Mouse (Mus musculus) heart, embryonic 14.5 days (tissue): ENCODE data around the gene Arhgef3. TPM values are rescaled to one million over a fixed set of nuclear protein-coding genes. Genes with fewer than 3 reads are reported as not detected.

ENCODE experiments used
- ATAC-seq: fragments of 200-750 bp; cut with Nextera tagmentation; 2 replicates; pipeline ENCODE4 v1.8.0; 2017; ENCODE audit warnings: low read depth, moderate TSS enrichment; ENCODE audit not compliant: insufficient number of reproducible peaks, insufficient read depth, low FRiP score
- H3K27ac ChIP-seq, 2 experiments: fragments of 200-500 bp in 1 of 2; fragments of 300-500 bp in 1 of 2; sonication (generic) in 1 of 2; replicated peaks in 1 of 2; 2 replicates each; pipeline ENCODE4 v1.5.1; 2012 to 2014; ENCODE audit warnings: low read depth in 2 of 2, low read length in 2 of 2, control low read depth in 1 of 2, mild to moderate bottlenecking in 1 of 2, mixed read lengths in 1 of 2; ENCODE audit not compliant: control insufficient read depth in 1 of 2, insufficient read depth in 1 of 2
- H3K27me3 ChIP-seq: fragments of 300-500 bp; sonication (generic); 2 replicates; pipeline ENCODE4 v1.6.1; 2014; ENCODE audit warnings: mild to moderate bottlenecking, low read length, control low read depth; ENCODE audit not compliant: control insufficient read depth, insufficient read depth
- H3K36me3 ChIP-seq: fragments of 300-500 bp; sonication (generic); 2 replicates; pipeline ENCODE4 v1.6.1; 2014; ENCODE audit warnings: mild to moderate bottlenecking, control low read depth, low read length, mixed read lengths; ENCODE audit not compliant: control insufficient read depth, insufficient read depth
- H3K4me1 ChIP-seq, 2 experiments: fragments of 200-500 bp in 1 of 2; fragments of 300-500 bp in 1 of 2; sonication (generic) in 1 of 2; 2 replicates each; pipeline ENCODE4 v1.6.1; 2012 to 2014; ENCODE audit warnings: low read length in 2 of 2, control low read depth in 1 of 2, mixed read lengths in 1 of 2; ENCODE audit not compliant: control insufficient read depth in 2 of 2, insufficient read depth in 2 of 2
- H3K4me2 ChIP-seq: fragments of 300-500 bp; sonication (generic); 2 replicates; pipeline ENCODE4 v1.6.1; 2014; ENCODE audit warnings: mild to moderate bottlenecking, low read length
- H3K4me3 ChIP-seq, 2 experiments: fragments of 200-500 bp in 1 of 2; fragments of 300-500 bp in 1 of 2; sonication (generic) in 1 of 2; 2 replicates each; pipeline ENCODE4 v1.5.1; 2012 to 2014; ENCODE audit warnings: low read length in 2 of 2, mild to moderate bottlenecking in 2 of 2, control low read depth in 1 of 2, low read depth in 1 of 2, moderate library complexity in 1 of 2; ENCODE audit not compliant: control insufficient read depth in 1 of 2, insufficient read depth in 1 of 2
- H3K9ac ChIP-seq: fragments of 300-500 bp; sonication (generic); 2 replicates; pipeline ENCODE4 v1.6.1; 2014; ENCODE audit warnings: mild to moderate bottlenecking, low read length
- H3K9me3 ChIP-seq: fragments of 300-500 bp; sonication (generic); 2 replicates; pipeline ENCODE4 v1.6.1; 2016; ENCODE audit warnings: low read length, control low read depth; ENCODE audit not compliant: control insufficient read depth
- WGBS: fragments of 180-500 bp; shearing (Covaris S2); extraction: QIAGEN DNeasy Blood & Tissue Kit; methylation state at CpG from one replicate; pipeline ENCODE4 v1.1.7; 2014; 5-methylcytosine and 5-hydroxymethylcytosine counted together
- polyA plus RNA-seq: library from polyadenylated mRNA; unstranded; fragments of >200 nt; fragmentation: Nextera tagmentation; extraction: Ambion mirVana; gene quantifications from 2 replicates; pipeline ENCODE4 v1.2.1, GENCODE M21; 2014

Gene Arhgef3
- polyA plus RNA-seq, 1 experiment from 2014 or later, result 15.4 TPM

DNA sequence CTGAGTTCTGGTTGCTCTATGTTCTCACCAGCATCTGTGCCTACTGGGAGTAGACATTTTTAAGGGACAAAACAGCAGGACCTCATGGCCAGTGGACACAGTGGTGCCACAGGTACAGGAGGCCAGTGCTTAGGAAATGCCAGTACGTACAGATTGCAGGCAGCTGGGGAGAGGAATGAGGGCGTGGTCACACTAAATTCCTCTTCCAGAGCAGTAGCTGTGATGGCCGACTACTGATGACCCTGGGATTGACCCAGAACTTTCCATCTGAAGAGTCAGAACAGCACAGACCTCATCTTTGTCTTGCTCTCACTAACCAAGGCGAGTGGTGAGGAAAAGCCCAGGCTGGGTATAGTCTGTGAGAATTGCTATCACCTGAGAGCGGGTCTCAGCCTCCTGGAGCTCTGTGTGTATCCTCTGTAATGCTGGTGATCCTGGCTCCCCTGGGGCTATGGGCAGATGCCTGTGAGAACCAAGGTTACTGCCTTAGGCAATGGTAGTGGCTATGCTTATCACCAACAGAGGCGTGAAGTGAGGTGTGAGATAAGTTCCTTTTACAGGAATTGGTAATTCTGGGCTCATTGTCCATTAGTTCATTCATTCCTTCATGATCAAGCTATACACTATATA, 35.4 kb downstream of the Arhgef3 start:
- H3K4me2 ChIP-seq, result no peak overlapping the region
- no peaks in the 10 kb centered on the region for H3K27me3 ChIP-seq
- no peak for ATAC-seq
- H3K9me3 ChIP-seq, result no peaks in the 10 kb centered on the region
- H3K27ac ChIP-seq, result peak overlapping the region; percentile 63 to 68
- no peak overlapping the region for H3K9ac ChIP-seq
- H3K36me3 ChIP-seq, result no peaks in the 10 kb centered on the region
- 33% methylated on average over 6 of the region's 6 CpGs for WGBS
- no peak overlapping the region for H3K4me3 ChIP-seq
- H3K4me1 ChIP-seq, result peaks cover 40 to 52% of the 10 kb centered on the region in 2 experiments

GRCm38 (mm10) chr14:27151432-27151831, 36.7 kb downstream of the Arhgef3 start:
- peak; percentile 86 for ATAC-seq
- no peaks in the 10 kb centered on the region for H3K27me3 ChIP-seq
- H3K27ac ChIP-seq, result peak overlapping the region; percentile 91 to 94
- no peak overlapping the region for H3K4me3 ChIP-seq
- WGBS, result 14% methylated on average over 8 of the region's 8 CpGs
- no peaks in the 10 kb centered on the region for H3K36me3 ChIP-seq
- peak overlapping the region; percentile 19; the same call in 1 of the 2 replicates for H3K4me2 ChIP-seq
- no peaks in the 10 kb centered on the region for H3K9me3 ChIP-seq
- H3K4me1 ChIP-seq, result peaks cover 33 to 48% of the 10 kb centered on the region in 2 experiments
- H3K9ac ChIP-seq, result no peak overlapping the region

DNA sequence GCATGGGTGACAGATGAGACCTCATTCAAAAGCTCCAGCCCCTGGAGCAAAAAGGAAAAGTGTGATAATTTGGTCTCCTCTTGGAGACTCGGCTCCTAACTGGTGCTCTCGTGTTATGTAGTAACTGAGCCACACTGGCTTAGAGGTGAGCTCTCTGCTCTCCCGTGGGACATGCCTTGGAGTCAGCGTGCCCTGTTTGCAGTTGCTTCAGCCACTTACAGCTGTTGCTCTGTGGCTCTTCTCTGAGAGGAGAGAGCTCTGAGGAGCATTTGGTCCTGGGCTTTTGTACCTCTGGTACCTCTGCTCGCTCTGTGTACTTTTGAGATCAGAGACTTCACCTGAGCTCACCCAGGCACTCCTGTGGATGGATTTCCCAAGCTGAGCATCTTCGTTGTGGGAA, 40.4 kb downstream of the Arhgef3 start:
- WGBS, result 67% methylated on average over 6 of the region's 6 CpGs
- Histone ChIP-seq H3K9me3 (no peaks in the 10 kb centered on the region), H3K27me3 (no peaks in the 10 kb centered on the region), H3K27ac (no peak overlapping the region), H3K4me1 (peaks cover 30 to 46% of the 10 kb centered on the region in 2 experiments), H3K36me3 (no peaks in the 10 kb centered on the region), H3K9ac (no peak overlapping the region), H3K4me3 (no peak overlapping the region), H3K4me2 (no peak overlapping the region)
- ATAC-seq, result no peak

DNA sequence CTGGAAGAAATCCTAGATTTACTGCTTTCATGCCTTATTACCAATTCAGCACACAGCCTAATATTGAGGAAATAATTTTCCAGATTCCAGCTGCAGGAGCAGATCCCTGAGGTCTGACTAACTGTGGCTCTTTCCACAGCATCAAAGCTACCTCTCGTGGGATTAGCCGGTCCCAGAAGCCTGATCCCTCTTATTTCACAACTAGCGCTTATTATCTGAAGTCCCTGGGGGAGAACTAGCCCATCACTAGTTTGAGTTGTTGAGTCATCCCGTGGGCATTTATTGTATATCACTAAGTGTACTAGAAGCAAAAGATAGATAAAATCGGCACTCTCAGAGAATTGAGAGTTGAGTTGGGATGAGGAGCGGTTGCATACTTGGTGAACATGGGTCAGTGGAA, 41.3 kb downstream of the Arhgef3 start:
- no peak overlapping the region for H3K4me2 ChIP-seq

GRCm38 (mm10) chr14:27158133-27158532, 43.4 kb downstream of the Arhgef3 start:
- Histone ChIP-seq H3K4me3 (no peak overlapping the region), H3K36me3 (no peaks in the 10 kb centered on the region), H3K4me1 (peaks cover 11 to 20% of the 10 kb centered on the region in 2 experiments), H3K9ac (no peak overlapping the region), H3K27me3 (no peaks in the 10 kb centered on the region), H3K9me3 (no peaks in the 10 kb centered on the region), H3K27ac (0 out of 4 replicates have a peak overlapping the region, but pooled peaks of 1 of the 2 experiments have one; percentile 25), H3K4me2 (no peak overlapping the region)
- WGBS, result 75% methylated on average over 3 of the region's 3 CpGs
- ATAC-seq, result no peak

More for the DNA sequence above, 41.3 kb downstream of the Arhgef3 start:
- H3K4me3 ChIP-seq, result no peak overlapping the region
- no peaks in the 10 kb centered on the region for H3K36me3 ChIP-seq
- H3K4me1 ChIP-seq, result peaks cover 23 to 36% of the 10 kb centered on the region in 2 experiments
- H3K27me3 ChIP-seq, result no peaks in the 10 kb centered on the region
- no peaks in the 10 kb centered on the region for H3K9me3 ChIP-seq
- no peak for ATAC-seq
- 56% methylated on average over 6 of the region's 6 CpGs for WGBS
- H3K27ac ChIP-seq, result no peak overlapping the region
- no peak overlapping the region for H3K9ac ChIP-seq

- 36% methylated on average over 2 of the region's 2 CpGs for WGBS
- peaks cover 11 to 20% of the 10 kb centered on the region in 2 experiments for H3K4me1 ChIP-seq
- H3K9me3 ChIP-seq, result no peaks in the 10 kb centered on the region
- no peak overlapping the region for H3K4me2 ChIP-seq
- no peaks in the 10 kb centered on the region for H3K36me3 ChIP-seq
- no peaks in the 10 kb centered on the region for H3K27me3 ChIP-seq
- H3K27ac ChIP-seq, result 0 out of 4 replicates have a peak overlapping the region, but pooled peaks of 1 of the 2 experiments have one; percentile 25
- no peak for ATAC-seq
- H3K4me3 ChIP-seq, result no peak overlapping the region
- no peak overlapping the region for H3K9ac ChIP-seq
Observed at GRCm38 (mm10) chr14:27158782-27159181, 44.1 kb downstream of the Arhgef3 start.

- H3K36me3 ChIP-seq, result no peaks in the 10 kb centered on the region
- no peak for ATAC-seq
Observed at GRCm38 (mm10) chr14:27160762-27161161, 46.1 kb downstream of the Arhgef3 start.

More at GRCm38 (mm10) chr14:27160762-27161161, 46.1 kb downstream of the Arhgef3 start:
- no peaks in the 10 kb centered on the region for H3K9me3 ChIP-seq
- no peak overlapping the region for H3K27ac ChIP-seq
- no peak overlapping the region for H3K4me2 ChIP-seq
- no peak overlapping the region for H3K4me3 ChIP-seq
- H3K27me3 ChIP-seq, result no peaks in the 10 kb centered on the region; the same call in 1 of the 2 replicates
- peaks cover 11 to 18% of the 10 kb centered on the region in 2 experiments for H3K4me1 ChIP-seq
- 92% methylated on average over 7 of the region's 7 CpGs for WGBS
- no peak overlapping the region for H3K9ac ChIP-seq
